Mouse (Mus musculus) testis, adult 2 months (tissue): Measurements from ENCODE around the gene Gucd1.

ENCODE experiments used
- CTCF ChIP-seq: fragments of 200-500 bp; IDR thresholded peaks from 2 replicates; pipeline ENCODE4 v1.5.1; 2012; ENCODE audit warnings: low read depth, mild to moderate bottlenecking, inconsistent platforms, low read length, moderate library complexity; ENCODE audit not compliant: control insufficient read depth, insufficient read depth, insufficient replicate concordance
- POLR2A ChIP-seq: fragments of 200-500 bp; IDR thresholded peaks from 2 replicates; pipeline ENCODE4 v1.6.1; 2012; ENCODE audit warnings: low read depth, mild to moderate bottlenecking, inconsistent platforms, low read length, moderate library complexity; ENCODE audit not compliant: control insufficient read depth

GRCm38 (mm10) chr10:75513306-75514067, 4.3 kb downstream of the Gucd1 start:
- no peak for TF ChIP-seq CTCF
- TF ChIP-seq POLR2A: no peak
